Mouse (Mus musculus) E14TG2a.4 (cell line): ENCODE results near the gene Cblb.

Source experiments
- CTCF ChIP-seq: conservative IDR thresholded peaks from 2 replicates; pipeline ENCODE4 v1.5.1; 2014; ENCODE audit warnings: low read length
- POU5F1 ChIP-seq: IDR thresholded peaks from 2 replicates; pipeline ENCODE4 v1.6.1; 2014; ENCODE audit warnings: low read length, borderline replicate concordance

GRCm38 (mm10) chr16:52250196-52250595, 219.2 kb downstream of the Cblb start:
- TF ChIP-seq CTCF = no peak
- no peak for TF ChIP-seq POU5F1
